Mouse (Mus musculus) ES-E14 (cell line): ENCODE data around the gene Hectd4.

ENCODE experiments used
- CHD2 ChIP-seq: IDR thresholded peaks from 2 replicates; pipeline ENCODE4 v1.6.1; 2014; ENCODE audit warnings: mild to moderate bottlenecking, low read depth, low read length, inconsistent platforms
- HCFC1 ChIP-seq: IDR thresholded peaks from 2 replicates; pipeline ENCODE4 v1.6.1; 2012; ENCODE audit warnings: low read length, inconsistent platforms, borderline replicate concordance; ENCODE audit not compliant: insufficient read depth
- MAFK ChIP-seq: IDR thresholded peaks from 2 replicates; pipeline ENCODE4 v1.6.1; 2014; ENCODE audit warnings: mild to moderate bottlenecking, low read depth, low read length, inconsistent platforms; ENCODE audit not compliant: insufficient read depth
- ZC3H11A ChIP-seq: IDR thresholded peaks from 2 replicates; pipeline ENCODE4 v1.6.1; 2012; ENCODE audit warnings: low read depth, mild to moderate bottlenecking, inconsistent platforms, low read length, borderline replicate concordance

DNA sequence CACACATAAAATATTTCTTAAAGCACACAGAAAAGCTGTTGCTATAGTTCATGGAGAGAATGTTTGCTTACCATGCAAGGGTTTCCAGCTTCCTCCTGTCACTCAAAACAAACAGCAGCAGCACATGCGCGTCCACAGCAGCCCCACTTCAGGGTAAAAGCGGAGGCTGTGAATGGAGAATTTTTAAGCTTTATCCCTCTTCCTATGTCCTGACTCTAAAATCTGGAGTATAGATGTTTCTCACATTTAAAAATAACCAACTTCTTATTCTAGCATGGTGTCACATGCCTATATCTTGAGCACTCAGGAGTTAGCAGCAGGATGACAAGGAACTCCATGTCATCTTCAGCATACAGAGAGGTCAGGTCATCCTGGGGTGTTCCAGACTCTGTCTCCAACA is 70.3 kb downstream of the Hectd4 start:
- no peak for TF ChIP-seq CHD2
- no peak for TF ChIP-seq MAFK
- no peak for TF ChIP-seq ZC3H11A
- TF ChIP-seq HCFC1 = no peak
